Mouse (Mus musculus) ovary, postnatal 10 days (tissue): ENCODE data around the gene Cdh13.
"Not testable (repeated sequence)": the region's sequence is repeated elsewhere in the genome, so short reads cannot be mapped to it uniquely, and the experiment has no call there.

ENCODE experiments used
- DNase-seq: peaks from one replicate; pipeline ENCODE4 v3.0.0; 2022; ENCODE audit warnings: low spot score

The Cdh13 gene

DNA sequence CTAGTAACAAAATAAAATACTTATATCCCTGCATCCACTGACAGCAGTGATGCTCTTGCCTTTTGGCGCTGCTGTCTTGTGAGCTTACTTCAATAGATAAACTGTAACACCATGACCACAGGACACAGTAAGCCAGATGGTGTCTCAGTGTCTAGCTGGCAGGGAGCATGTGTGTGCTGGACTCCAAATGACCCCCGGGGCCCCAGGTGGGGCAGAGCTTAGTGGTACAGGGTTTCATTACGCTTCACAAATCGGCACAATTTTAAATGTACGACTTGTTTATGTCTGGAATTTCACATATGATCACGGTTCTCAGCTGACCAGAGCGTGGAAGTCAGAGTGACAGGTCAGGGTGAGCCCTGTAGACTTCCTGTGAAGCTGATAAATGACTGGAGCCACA is 980.2 kb downstream of the Cdh13 start:
- DNase-seq: no peak

DNA sequence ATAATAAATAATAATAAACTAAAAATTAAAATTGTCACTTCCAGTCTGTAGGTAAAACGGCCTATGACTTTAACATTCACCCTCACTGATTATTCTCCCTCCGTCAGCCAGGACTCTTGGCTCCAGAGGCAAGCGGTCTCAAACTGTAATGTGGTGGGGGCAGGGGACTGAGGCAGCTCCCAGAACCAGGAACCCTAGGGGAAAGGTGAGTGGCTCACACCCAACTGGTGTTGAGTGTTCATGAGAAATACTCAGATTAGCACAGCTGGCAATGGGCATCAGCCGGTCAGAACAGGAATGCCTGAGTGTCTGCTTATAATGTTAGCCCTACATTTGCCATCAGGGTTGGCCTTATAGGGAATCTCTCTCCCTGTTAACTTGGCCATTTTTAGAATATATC is 982.8 kb downstream of the Cdh13 start:
- DNase-seq: no peak

DNA sequence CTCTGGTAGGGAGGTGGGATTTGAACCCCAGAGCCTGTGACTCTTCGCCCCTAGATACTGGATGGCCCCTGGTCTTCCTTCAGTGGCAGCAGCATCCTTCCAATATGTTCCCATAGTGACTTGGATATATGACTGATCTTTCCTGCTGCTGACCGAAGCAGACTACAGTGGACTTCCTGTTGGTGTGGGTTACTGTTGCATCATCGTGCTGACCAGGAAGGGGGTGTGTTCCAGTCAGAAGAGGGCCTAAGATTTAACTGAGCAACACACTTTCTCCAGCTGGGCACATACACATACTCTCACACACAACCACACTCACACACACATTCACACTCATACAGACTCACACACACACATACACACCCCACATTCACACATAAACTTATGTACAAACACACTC is 986.0 kb downstream of the Cdh13 start:
- DNase-seq: no peak

DNA sequence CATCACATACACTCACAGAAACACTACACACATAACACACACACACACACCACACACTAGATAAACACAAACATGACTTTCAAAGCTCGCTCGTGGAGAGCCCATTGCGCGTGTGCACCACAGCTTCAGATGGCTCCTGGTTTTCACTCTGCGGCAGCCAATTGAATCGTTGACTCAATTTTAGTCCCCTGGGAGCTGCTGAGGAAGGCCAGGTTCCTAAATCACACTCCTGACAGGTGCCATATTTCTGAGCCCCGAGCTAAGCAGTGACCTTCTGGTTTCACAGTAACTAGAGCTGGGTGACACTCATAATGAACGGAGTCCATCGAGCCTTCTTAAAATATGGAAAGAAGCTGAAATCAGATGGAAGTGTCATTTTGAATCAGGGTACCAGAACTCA is 986.8 kb downstream of the Cdh13 start:
- DNase-seq: no peak

DNA sequence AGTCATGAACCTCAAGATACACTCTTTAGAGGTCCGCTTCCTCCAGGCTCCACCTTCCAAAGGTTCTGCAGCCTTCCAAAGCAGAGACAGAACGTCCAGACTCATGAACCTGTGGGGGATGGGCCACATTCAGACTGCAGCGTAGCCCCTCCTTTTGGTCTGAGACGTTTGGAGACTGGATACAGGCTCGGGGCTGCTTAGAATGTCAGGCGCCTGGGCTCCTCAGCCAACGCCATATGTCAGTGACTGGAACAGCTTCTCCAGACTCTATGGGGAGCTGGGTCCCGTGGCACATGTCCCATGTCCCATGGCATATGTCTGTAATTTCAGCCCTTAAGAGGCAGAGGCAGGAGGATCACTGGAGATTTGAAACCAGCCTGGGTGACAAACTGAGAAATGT is 989.4 kb downstream of the Cdh13 start:
- DNase-seq: no peak

DNA sequence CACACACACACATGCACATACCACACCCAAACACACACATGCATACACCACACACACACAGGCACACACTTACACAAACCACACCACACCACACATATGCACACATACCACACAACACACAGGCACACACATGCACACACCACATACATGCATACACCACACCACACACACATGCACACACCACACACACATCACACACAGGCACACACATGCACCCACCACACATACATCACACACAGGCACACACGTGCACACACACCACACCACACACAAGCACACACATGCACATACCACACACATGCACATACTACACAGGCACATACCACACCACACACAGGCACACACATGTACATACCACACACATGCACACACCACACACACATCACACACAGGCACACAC is 991.9 kb downstream of the Cdh13 start:
- DNase-seq: no peak

DNA sequence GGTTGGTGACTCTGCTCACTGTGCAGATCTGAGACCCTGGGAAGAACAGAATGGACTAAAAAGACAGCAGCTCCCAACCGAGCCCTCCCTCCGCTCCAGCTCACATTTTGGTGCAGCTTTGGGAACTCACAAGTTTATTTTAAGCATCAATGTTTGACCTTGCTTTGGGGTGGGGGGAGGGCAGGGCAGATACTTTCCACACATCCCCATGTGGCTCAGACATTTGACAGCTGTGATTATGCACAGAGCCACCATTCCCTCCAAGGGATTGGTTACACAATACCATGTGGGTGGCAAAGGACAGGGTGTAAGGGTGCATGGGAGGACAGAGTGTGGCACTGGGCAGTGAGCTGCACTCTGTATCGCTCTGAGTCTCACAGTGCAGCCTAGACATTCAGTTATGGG is 993.5 kb downstream of the Cdh13 start:
- no peak for DNase-seq

DNA sequence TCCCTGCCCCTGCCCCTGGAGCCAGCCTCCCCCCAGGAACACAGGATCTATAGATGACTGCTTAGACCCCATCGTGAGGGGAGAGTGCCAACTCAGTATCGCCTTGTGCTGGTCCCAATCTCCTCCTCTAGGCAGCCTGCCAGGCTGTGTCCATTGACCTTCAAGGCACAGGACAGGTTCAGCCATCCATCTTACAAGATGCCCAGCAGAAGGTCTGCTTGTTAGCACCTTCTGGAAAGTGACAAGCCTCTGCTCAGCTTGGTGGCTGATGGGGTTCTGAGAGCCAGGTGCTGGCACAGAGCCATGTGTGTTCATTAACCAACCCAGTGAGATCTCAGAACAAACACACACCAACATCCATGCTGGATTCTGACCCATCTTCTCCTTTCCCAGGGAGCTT is 998.2 kb downstream of the Cdh13 start:
- no peak for DNase-seq

DNA sequence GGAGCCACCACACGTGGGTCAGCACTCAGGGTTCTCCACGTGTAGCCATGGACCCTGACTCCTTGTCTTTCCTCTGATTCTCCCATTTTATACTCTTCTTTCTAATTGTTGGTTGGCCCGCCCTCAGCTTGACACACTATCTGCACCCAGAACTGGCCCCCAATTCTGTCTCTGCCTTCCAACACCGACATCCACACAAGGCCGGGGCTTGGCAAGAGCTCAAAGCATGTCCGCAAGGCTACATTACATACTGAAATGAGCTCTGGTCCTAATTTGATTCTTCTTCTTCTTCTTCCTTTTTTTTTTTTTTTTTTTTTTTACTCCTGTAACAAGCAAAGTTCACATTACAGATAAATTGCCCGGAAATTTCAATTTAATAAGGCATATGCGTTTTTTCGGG is 1001.0 kb downstream of the Cdh13 start:
- no peak for DNase-seq

DNA sequence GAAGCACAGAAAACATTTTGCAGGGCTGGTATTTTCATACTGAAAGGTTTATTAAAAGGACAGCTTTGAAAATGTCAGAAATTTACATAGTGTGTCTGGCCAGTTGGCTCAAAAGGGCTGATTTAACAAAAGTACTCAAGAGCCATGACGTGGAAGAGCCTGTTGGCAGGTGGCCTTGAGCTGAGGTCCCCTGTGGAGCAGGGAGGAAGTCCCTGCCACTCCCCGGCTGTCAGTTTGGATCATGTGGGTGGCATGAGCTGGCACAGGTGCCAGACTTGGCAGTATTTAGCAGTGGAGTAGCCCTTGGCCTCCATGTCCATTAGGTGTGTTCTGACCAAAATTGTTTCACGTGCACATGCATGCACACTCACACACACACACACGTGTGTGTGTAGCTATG is 1001.4 kb downstream of the Cdh13 start:
- DNase-seq: no peak

DNA sequence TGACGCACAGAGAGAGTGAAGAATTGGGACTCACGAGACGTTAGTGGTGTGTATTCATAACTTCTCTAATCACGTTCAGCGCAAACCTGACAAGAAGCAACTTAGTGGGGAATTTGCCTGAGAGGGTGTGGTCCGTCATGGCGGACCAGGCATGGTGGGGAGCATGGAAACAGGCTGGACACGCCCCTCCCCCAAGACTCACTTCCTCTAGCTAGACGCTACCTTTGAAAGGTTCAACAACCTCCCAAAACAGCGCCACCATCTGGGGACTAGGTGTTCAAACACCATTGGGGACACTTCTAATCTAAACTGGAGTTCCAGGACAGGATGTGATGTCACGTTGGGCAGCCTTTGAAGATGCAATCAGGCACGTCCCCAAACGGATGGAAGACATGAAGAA is 1011.9 kb downstream of the Cdh13 start:
- no peak for DNase-seq

DNA sequence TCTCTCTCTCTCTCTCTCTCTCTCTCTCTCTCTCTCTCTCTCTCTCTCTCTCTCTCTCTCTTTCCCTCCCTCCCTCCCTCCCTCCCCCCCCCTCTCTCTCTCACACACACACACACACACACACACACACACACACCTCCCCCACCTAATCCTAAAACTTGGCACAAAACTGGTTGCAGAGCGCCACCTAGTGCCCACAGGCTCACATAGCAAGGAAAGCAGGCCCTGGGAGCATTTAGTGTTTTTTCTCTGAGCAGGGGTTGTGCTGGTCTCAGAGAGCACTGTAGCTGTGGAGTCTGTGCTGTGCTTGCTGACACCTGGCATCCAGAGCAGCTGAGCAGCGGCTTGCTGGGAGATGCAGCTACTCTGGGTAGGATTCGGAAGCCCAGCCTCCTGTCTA is 1014.2 kb downstream of the Cdh13 start:
- not testable (repeated sequence) for DNase-seq

DNA sequence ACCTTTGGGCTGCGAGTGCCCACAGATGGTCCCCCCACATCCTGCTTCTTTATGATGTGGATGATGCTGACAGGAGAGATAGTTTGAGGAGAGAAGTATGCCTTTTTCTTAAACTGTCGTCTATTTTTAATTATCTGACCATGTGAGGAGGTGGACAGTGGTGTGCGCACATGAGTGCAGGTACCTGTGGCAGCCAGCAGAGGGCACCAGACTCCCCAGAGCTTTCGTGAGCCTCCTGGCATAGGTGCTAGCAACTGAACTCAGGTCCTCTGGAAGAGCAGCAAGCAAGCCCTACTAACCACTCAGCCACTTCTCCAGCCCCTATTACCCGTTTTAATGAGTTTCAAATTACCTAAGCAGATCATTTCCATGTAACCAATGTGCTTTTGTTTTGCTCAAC is 1016.8 kb downstream of the Cdh13 start:
- no peak for DNase-seq

DNA sequence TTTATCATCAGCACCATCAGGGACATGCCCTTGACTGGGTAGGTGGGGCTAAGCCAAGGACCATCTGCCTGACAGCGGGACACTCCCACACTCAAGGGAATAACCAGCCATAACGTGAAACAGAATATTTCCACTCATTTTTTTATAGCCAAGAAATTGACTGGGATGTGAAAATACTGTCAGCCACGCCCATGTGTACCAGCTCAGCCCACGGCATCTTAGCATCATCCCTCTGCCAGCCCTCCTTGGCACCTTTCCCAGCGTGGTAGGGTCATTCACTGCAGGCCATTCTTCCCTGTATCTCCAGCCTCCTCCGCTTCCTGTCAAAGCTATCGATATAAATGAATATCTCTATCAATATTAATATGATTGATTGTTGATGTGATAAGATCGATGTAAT is 1020.7 kb downstream of the Cdh13 start:
- DNase-seq: no peak

DNA sequence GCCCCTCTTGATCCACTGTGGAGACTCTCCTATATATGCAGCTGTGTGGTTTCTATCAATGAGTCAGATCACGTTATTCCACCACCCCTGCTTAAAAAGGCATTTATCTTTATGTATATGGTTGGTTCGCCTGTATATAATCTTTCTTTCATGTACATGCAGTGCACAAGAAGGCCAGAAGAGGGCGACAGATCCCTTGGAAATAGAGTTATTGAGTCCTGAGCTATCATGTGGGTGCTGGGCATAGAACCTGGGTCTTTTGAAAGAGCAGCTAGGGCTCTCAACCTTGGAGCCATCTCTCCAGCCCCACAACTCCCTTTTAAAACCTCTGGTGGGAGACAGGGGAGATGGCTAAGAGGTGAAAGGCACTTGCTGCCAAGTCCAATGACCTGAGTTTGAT is 1027.9 kb downstream of the Cdh13 start:
- DNase-seq: no peak

DNA sequence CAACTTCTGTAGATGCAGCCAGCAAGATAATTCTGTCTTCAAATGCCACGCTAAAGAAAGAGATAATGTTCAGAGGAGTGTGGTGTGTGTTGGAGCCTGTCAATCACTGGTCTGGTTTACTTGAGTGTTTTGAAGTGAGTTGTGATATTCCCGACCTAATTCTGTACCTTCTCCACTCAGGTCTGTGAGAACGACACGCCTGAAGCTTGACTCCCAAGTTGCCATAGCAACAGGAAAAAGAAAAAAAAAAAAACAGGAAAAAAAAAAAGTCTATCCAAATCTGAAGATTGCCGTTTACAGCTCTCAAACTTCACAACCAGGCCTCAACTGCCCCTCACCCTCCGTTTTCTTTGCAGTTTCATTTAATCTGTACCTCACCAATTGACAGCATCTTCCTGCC is 1039.7 kb downstream of the Cdh13 start:
- no peak for DNase-seq

DNA sequence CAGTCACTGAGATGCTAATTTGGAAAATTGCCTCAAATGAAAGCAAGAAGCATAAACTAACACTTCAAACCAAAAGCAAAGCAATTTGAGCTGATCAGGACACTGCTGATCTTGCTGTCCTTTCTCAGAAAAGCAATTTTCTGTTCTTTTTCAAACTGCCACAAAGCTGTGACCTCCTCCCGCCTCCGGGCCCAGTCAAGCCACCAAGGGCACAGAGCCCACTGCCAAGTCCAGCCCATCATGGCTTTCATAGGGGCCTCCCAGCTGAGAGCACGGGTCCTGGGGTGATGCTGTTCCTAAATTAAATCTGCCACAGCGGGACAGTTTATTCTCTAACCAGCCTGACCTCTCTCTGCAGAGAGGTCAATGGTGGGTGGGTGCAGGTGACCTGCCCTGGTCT is 1056.0 kb downstream of the Cdh13 start:
- DNase-seq: no peak

DNA sequence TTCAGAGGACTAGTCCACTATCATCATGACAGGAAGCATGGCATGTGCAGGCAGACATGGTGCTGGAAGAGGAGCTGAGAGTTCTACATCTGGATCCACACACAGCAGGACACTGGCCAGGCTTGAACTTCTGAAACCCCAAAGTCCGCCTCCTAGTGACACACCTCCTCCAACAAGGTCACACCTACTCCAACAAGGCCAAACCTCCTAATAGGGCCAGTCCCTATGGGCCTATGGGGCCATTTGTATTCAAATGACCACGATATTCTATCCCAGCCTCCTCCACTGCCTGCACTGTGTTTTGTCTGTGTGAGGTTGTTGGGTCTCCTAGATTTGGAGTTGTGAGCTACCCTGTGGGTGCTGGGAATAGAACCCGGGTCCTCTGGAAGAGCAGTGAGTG is 1060.1 kb downstream of the Cdh13 start:
- DNase-seq: no peak

DNA sequence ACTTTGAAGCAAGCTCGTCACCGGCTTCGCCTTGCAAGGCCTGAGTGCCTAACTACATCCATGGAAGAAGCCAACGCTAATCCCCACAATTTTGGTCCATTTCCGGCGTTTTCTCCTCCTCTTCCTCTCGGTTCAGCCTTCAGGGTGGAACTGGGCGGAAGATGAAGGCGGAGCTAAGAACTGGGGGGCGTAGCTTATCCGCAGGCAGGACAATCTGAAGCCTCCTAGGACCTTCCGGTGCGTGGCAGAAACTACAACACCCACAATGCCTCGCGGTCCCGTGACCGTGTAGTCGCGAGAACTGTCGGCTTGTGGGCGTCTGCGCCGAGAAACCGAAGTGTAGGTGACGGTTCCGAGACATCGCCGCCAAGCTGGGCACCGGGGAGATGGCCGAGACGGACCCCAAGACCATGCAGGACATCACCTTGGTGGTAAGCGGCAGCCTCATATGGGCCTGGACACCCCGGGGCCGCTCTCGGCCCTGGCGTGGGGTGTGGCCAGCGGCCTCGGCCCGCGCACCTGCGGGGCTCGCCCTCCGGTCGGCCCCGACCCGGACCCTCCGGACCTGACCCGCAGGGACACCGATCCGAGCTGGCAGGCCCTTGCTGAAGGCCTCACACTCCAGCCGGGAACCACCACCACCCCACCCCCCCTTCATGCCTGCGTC is 1060.8 kb downstream of the Cdh13 start, which contains the start of gene Hsbp1:
Gene Hsbp1, plus strand, starts transcription at position 299 of the 667 bp plus-strand sequence.
- peak; percentile 88 for DNase-seq

DNA sequence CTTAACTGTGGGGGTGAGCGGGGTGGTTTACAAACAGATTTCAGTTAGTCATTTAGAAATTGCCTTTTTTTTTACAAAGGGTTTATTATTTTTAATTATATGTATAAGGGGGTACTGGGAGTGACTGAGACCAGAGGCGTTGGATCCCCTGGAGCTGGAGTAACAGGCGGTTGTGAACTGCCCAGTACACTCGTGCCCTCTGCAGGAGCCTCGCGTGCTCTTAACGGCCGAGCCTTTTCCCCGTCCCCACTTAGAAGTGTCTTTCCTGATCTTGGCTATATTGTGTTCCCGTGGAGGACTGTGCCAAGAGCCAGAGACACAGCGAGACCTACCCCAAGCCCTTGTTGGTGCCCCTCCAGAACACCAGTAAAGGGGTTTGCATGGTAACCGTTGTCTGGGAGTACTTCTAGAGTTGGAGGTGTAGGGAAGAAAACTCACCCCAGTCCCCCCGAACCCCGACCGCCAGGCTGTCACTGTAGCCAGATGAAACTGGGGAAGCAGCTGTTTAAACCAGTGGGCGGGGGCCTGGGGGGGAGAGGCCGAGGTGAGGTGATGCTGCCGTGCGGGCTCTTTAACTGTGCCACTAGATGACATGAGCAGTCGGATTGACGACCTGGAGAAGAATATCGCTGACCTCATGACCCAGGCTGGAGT is 1061.6 kb downstream of the Cdh13 start:
- no peak for DNase-seq

DNA sequence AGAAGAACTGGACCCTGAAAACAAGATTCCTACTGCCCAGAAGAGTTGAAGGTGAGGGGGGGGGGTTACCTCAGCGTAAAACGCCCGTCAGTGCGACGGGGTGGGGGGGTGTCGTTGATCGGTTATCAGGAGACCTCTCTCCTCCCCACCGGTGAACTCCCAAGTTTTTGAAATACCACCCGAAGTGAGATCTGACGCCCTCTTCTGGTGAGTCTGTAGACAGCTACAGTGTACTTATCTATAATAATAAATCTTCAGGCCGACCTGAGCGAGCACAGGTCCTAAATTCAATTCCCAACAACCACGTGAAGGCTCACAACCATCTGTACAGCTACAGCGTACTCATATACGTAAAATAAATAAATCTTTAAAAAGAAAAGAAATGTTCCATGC is 1062.1 kb downstream of the Cdh13 start:
- no peak for DNase-seq

DNA sequence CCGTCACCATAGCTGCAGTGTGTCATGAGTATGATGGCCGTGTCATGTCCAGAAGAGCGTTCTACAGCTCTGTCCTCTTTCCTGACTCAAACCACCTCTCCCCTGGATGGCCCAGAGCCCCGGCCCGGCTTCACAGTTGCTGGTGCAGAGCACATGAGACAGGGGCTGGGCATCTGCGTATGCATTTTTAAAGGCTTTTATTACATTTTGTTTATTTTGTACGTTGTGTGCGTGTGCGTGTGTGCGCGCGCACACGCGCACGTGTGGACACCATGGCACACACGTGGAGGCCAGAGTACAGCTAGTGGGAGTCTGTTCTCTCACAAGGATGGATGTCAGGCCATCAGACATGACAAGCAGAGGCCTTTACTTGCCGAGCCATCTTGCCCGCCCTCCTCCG is 1068.1 kb downstream of the Cdh13 start:
- no peak for DNase-seq

DNA sequence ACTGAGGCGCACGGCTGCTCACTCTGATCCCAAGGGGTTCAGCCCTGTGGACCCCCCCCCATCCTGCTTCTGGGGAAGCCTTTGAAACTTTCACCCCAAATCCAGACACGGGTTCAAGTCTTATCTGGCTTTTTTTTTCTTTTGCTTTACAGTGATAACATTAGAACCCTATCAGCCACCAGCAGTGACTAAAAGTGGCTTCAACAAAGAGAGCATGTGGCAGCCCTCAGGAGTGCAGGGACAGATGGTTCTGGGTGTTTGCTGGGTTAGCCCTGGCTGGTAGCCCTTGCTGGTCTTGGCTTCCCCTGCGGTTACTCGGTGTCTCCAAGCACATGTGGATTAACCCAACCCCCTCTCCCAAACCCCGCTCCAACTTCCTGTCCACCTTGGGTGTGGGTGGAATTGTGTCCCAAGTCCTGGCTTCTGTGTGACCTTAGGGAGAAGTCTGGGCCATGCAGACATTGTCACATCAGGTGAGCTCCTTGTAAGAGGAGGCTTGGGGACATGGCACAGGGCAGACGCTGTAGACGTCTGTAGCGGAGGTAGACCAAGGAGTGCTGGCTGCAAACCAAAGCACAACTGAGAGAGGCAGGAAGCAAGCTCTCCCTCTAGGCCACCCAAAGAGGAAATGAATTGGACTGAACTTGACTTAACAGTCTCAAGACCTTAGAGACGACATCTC is 1069.6 kb downstream of the Cdh13 start:
- DNase-seq: no peak

DNA sequence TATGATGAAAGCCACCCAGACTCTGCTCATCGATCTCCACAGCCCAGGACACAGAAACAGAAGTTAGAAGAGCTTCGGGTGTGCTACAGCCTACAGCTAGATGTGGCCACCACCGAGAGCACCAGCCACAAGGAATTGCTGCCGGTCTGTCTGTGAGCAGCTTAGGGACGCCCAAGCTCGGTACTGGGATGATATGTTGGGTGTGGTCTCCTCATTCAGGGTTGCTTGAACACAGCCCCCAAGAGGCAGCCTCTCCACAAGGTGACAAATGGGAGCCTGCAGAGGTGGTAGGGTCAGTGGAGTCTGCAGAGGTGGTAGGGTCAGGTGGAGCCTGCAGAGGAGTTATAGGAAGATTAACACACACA is 1070.1 kb downstream of the Cdh13 start:
- no peak for DNase-seq
